Mouse (Mus musculus) limb, embryonic 12.5 days (tissue): Measurements from ENCODE around the gene Afap1l2. TPM values are rescaled to one million over a fixed set of nuclear protein-coding genes. Genes with fewer than 3 reads are reported as not detected.
A peak's percentile ranks its signal among the peaks of the same experiment; 100 is the strongest.

Source experiments
- ATAC-seq: fragments of 200-750 bp; cut with Nextera tagmentation; 2 replicates; pipeline ENCODE4 v1.8.0; 2017; ENCODE audit warnings: low read depth, moderate TSS enrichment; ENCODE audit not compliant: insufficient number of reproducible peaks, insufficient read depth, low FRiP score, low TSS enrichment
- H3K27ac ChIP-seq: fragments of 300-500 bp; sonication (generic); 2 replicates; pipeline ENCODE4 v1.5.1; 2016; ENCODE audit warnings: mild to moderate bottlenecking, moderate library complexity
- H3K27me3 ChIP-seq: fragments of 300-500 bp; sonication (generic); 2 replicates; pipeline ENCODE4 v1.6.1; 2016; ENCODE audit warnings: mild to moderate bottlenecking, moderate library complexity
- H3K36me3 ChIP-seq: fragments of 300-500 bp; sonication (generic); 2 replicates; pipeline ENCODE4 v1.6.1; 2016; ENCODE audit warnings: mild to moderate bottlenecking, moderate library complexity
- H3K4me1 ChIP-seq: fragments of 300-500 bp; sonication (generic); replicated peaks from 2 replicates; pipeline ENCODE4 v1.6.1; 2016
- H3K4me2 ChIP-seq: fragments of 300-500 bp; sonication (generic); 2 replicates; pipeline ENCODE4 v1.6.1; 2016; ENCODE audit warnings: mild to moderate bottlenecking, moderate library complexity
- H3K4me3 ChIP-seq: fragments of 300-500 bp; sonication (generic); replicated peaks from 2 replicates; pipeline ENCODE4 v1.5.1; 2016; ENCODE audit warnings: mild to moderate bottlenecking
- H3K9ac ChIP-seq: fragments of 300-500 bp; sonication (generic); replicated peaks from 2 replicates; pipeline ENCODE4 v1.6.1; 2016; ENCODE audit warnings: mild to moderate bottlenecking, moderate library complexity
- H3K9me3 ChIP-seq: fragments of 300-500 bp; sonication (generic); 2 replicates; pipeline ENCODE4 v1.6.1; 2016; ENCODE audit warnings: mild to moderate bottlenecking, moderate library complexity
- WGBS: fragments of 180-500 bp; shearing (Covaris S2); methylation state at CpG from one replicate; pipeline ENCODE4 v1.1.7; 2016; 5-methylcytosine and 5-hydroxymethylcytosine counted together
- polyA plus RNA-seq: library from polyadenylated mRNA; unstranded; fragments of >200 nt; fragmentation: Nextera tagmentation; extraction: Ambion mirVana; gene quantifications from 2 replicates; pipeline ENCODE4 v1.2.1, GENCODE M21; 2016

The Afap1l2 gene
- polyA plus RNA-seq, 1 experiment from 2014 or later, result 2.3 TPM

DNA sequence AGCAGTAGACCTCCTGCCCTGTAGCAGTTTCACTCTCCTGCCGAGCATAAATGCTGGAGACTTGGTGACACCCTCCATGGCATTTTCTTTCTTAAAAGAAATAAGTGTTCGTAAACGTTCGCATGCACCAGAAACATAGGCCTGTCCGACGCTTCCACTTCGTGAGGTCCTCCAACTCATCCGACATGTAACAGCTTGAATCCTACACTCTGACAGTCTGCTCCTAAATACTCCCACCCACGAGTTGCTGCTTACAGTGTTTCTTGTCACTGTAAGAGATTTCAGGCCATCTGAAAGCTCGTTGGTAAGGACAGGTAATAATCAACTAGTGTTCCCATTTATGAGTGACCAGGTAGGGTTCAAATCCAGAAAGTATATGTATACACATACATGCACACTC, 120.1 kb downstream of the Afap1l2 start:
- no peak for ATAC-seq
- H3K4me3 ChIP-seq, result no peak overlapping the region
- peak overlapping the region; percentile 69 for H3K27ac ChIP-seq
- peaks cover 43% of the 10 kb centered on the region for H3K4me1 ChIP-seq
- no peak overlapping the region for H3K9ac ChIP-seq
- no peaks in the 10 kb centered on the region for H3K9me3 ChIP-seq
- no peaks in the 10 kb centered on the region for H3K36me3 ChIP-seq
- H3K27me3 ChIP-seq, result peaks cover 8% of the 10 kb centered on the region; the same call in 1 of the 2 replicates
- H3K4me2 ChIP-seq, result no peak overlapping the region
- WGBS, result 80% methylated on average over 10 of the region's 10 CpGs

GRCm38 (mm10) chr19:56877364-56877763, 130.7 kb downstream of the Afap1l2 start:
- H3K27me3 ChIP-seq, result peaks cover 73% of the 10 kb centered on the region
- 70% methylated on average over 6 of the region's 6 CpGs for WGBS

GRCm38 (mm10) chr19:56874601-56875315, 133.3 kb downstream of the Afap1l2 start:
- H3K4me2 ChIP-seq, result peak overlapping the region; percentile 97
- WGBS, result 10% methylated on average over 30 of the region's 30 CpGs
- ATAC-seq, result peak; percentile 44; the same call in 1 of the 2 replicates
- H3K9ac ChIP-seq, result peak overlapping the region; percentile 58
- H3K4me3 ChIP-seq, result peak overlapping the region; percentile 55
- peaks cover 84% of the 10 kb centered on the region for H3K27me3 ChIP-seq
- H3K36me3 ChIP-seq, result no peaks in the 10 kb centered on the region
- H3K27ac ChIP-seq, result no peak overlapping the region
- H3K9me3 ChIP-seq, result no peaks in the 10 kb centered on the region
- peaks cover 30% of the 10 kb centered on the region for H3K4me1 ChIP-seq

More at GRCm38 (mm10) chr19:56877364-56877763, 130.7 kb downstream of the Afap1l2 start:
- Histone ChIP-seq H3K4me1 (peaks cover 44% of the 10 kb centered on the region), H3K36me3 (no peaks in the 10 kb centered on the region), H3K27ac (0 out of 2 replicates have a peak overlapping the region, but pooled peaks have one; percentile 12), H3K9ac (no peak overlapping the region), H3K4me3 (no peak overlapping the region), H3K9me3 (no peaks in the 10 kb centered on the region), H3K4me2 (no peak overlapping the region)
- no peak for ATAC-seq

DNA sequence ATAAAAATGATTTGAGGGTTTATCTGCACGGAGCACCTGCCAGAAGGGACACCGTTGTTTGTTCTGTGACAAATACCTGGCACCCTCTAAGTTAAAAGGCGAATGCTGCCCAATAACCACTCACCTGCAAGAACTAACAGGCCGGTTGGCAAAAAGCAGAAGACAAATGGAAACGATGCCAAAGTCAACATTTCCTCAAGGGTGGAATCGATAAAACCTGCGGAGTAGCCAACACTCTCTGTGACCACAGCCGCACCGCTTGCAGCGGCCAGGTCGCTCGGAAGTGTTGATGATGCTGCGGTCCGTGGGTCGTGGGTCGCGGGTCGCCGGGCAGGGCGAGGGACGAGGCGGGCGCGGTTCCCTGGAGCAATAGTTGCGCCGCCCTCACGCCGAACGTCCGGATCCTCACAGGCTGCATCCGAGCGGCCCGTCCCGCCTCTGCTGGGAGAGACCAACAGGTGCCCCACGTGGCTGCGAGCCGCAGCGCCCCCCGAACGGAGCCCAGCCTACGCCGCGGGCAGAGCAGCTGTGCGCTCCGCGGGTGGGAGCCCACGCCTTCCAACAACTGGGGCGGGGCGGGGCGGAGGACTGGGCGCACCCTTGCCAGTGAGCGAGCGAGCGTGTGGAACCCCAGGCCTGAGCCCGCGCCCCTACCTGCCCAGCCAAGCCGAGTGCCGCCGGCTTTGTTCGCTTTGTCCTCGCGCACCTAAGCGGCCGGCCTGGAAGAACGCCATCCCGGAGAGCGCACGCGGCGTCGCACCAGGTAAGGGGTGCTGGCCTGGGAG, 134.0 kb downstream of the Afap1l2 start, which contains the start of gene Vwa2:
Gene Vwa2, plus strand, starts transcription at position 434 of the 785 bp plus-strand sequence.
- WGBS, result 2% methylated on average over 71 of the region's 71 CpGs
- Histone ChIP-seq H3K4me1 (peaks cover 26% of the 10 kb centered on the region), H3K4me2 (peak within 1 kb of the TSS; percentile 97), H3K4me3 (peak within 1 kb of the TSS; percentile 55), H3K9ac (peak within 1 kb of the TSS; percentile 58), H3K27me3 (peaks cover 89% of the 10 kb centered on the region), H3K27ac (no peak within 1 kb of the TSS), H3K9me3 (no peaks in the 10 kb centered on the region), H3K36me3 (no peaks in the 10 kb centered on the region)
- ATAC-seq, result peak; percentile 39; the same call in 1 of the 2 replicates

DNA sequence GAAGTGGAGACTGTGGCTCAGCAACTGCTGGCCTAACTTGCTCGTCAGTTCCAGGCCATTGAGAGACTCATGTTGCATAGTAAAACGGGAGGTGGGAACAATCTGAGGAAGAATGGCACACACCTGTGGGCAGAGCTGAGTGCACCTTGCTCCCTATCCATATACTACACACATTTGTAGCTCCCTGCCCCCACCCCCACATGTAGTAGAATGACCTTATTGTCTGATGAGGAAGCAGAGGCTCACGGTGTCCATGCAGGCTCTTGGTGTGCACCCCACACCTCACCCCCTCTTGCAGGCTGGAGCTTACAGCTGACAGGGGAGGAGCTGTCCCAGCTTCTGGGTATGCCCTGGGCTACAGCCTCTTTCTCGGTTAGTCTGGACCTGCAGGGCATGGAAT, 140.3 kb downstream of the Afap1l2 start:
- no peak for ATAC-seq

More for the DNA sequence above, 140.3 kb downstream of the Afap1l2 start:
- H3K36me3 ChIP-seq, result no peaks in the 10 kb centered on the region
- H3K4me1 ChIP-seq, result no peaks in the 10 kb centered on the region
- no peak overlapping the region for H3K4me3 ChIP-seq
- H3K9ac ChIP-seq, result no peak overlapping the region
- H3K9me3 ChIP-seq, result no peaks in the 10 kb centered on the region
- no peak overlapping the region for H3K4me2 ChIP-seq
- 65% methylated on average over 4 of the region's 4 CpGs for WGBS
- H3K27me3 ChIP-seq, result peaks cover 51% of the 10 kb centered on the region
- H3K27ac ChIP-seq, result no peak overlapping the region

Other genes starting within 250 kb of the Afap1l2 start
- 24.7 and 28.9 TPM in 2 replicates for gene Ccdc186, start 186.0 kb downstream of the Afap1l2 start, polyA plus RNA-seq
- 1.8 and 2.3 TPM in 2 replicates for gene Tdrd1, start 182.0 kb downstream of the Afap1l2 start, polyA plus RNA-seq
- gene Vwa2, start 134.0 kb downstream of the Afap1l2 start, polyA plus RNA-seq, result 7.5 and 7.8 TPM in 2 replicates